In genomic region chr3:55152673-55153334, GRCm38 (mm10) we compare ENCODE assay signal across 9 mouse cellular contexts. TPM values are rescaled to one million over a fixed set of nuclear protein-coding genes. Genes with fewer than 3 reads are reported as not detected.
A peak's percentile ranks its signal among the peaks of the same experiment; 100 is the strongest.
DNase-seq lines count a peak whose midpoint lies in the region; ATAC-seq and TF ChIP-seq lines count a peak whose summit lies in the region.
"Had no signal": no experiment of that assay in that cellular context is flagged by ENCODE, and none has a peak within 500 bp of the region (broad histone marks: within the 10 kb centered on the region; RNA-seq: fewer than 3 reads in every experiment).

No protein-coding gene starts in this region.

- no peak overlapping the region for H3K27ac ChIP-seq in heart, adult 2 months
- H3K27ac ChIP-seq in midbrain, embryonic 14.5 days (replicated peaks; ENCODE audit: low read depth, low read length): no peak overlapping the region
- no peak overlapping the region for H3K27ac ChIP-seq in midbrain, embryonic 10.5 days (replicated peaks)
- H3K27ac ChIP-seq: limb, embryonic 15.5 days had no signal

- no peak for DNase-seq in heart, adult 2 months
- DNase-seq in heart, postnatal 36 days: no peak
- peak; percentile 84 for DNase-seq in midbrain, embryonic 14.5 days
- no peak for DNase-seq in midbrain, embryonic 10.5 days (ENCODE audit: low spot score)
- DNase-seq in urinary bladder, adult 2 months (ENCODE audit: low spot score): no peak
- DNase-seq in gastrocnemius, postnatal 14 days: no peak
- no peak for DNase-seq in cerebellum, adult 11 months

- H3K36me3 ChIP-seq in heart, adult 2 months (ENCODE audit: control insufficient read depth, insufficient read depth, low read length): no peaks in the 10 kb centered on the region
- no peaks in the 10 kb centered on the region for H3K36me3 ChIP-seq in midbrain, embryonic 14.5 days (ENCODE audit: control insufficient read depth, insufficient read depth, low read length)
- H3K36me3 ChIP-seq in midbrain, embryonic 10.5 days: no peaks in the 10 kb centered on the region
- H3K36me3 ChIP-seq: limb, embryonic 15.5 days had no signal

- TF ChIP-seq POLR2A in heart, adult 2 months (IDR thresholded peaks at IDR 0.05; ENCODE audit: insufficient read depth, low read depth, low read length): no peak

- TF ChIP-seq EP300 in heart, adult 2 months (IDR thresholded peaks at IDR 0.05; ENCODE audit: insufficient read depth, low read depth, low read length): no peak

- H3K27me3 ChIP-seq in heart, adult 2 months (ENCODE audit: control insufficient read depth, insufficient read depth, low read length): no peaks in the 10 kb centered on the region
- H3K27me3 ChIP-seq in midbrain, embryonic 14.5 days (ENCODE audit: control insufficient read depth, insufficient read depth, low read length): no peaks in the 10 kb centered on the region
- no peaks in the 10 kb centered on the region for H3K27me3 ChIP-seq in midbrain, embryonic 10.5 days (ENCODE audit: low read depth, poor library complexity, severe bottlenecking)
- H3K27me3 ChIP-seq: limb, embryonic 15.5 days had no signal

- H3K79me2 ChIP-seq in heart, adult 2 months (replicated peaks; ENCODE audit: control insufficient read depth, insufficient read depth, low read length): no peaks in the 10 kb centered on the region

- intact Hi-C loops in heart, adult 2 months (cut with DNase I): loop anchor here (1.0 kb wide), 2 partner anchors 73 to 200 kb away; no protein-coding TSS in a partner anchor
- intact Hi-C loops in heart, postnatal 36 days (cut with DNase I): loop anchor here (1.0 to 5.0 kb wide), 3 partner anchors 73 to 201 kb away; partner anchors contain the start of gene Dclk1
- intact Hi-C loops in gastrocnemius, postnatal 14 days (cut with DNase I; ENCODE audit: low total_unique reads): no loop called here

- no peaks in the 10 kb centered on the region for H3K9me3 ChIP-seq in midbrain, embryonic 14.5 days (ENCODE audit: control insufficient read depth, low read length)
- H3K9me3 ChIP-seq in midbrain, embryonic 10.5 days (replicated peaks): no peaks in the 10 kb centered on the region
- H3K9me3 ChIP-seq: limb, embryonic 15.5 days had no signal

- ATAC-seq in midbrain, embryonic 14.5 days (ENCODE audit: low FRiP score, low TSS enrichment): no peak; the same call in 1 of the 2 replicates
- ATAC-seq in hematopoietic stem cell, adult 5-6 weeks (replicated peaks in 1 of 2; ENCODE audit: insufficient read depth in 1 of 2, low FRiP score in 2 of 2, low TSS enrichment in 1 of 2, low read depth in 1 of 2, poor library complexity in 2 of 2, severe bottlenecking in 2 of 2): peak; percentile 49 to 66; a peak in 2 of 4 replicates

- no peak overlapping the region for H3K4me3 ChIP-seq in heart, adult 2 months
- H3K4me3 ChIP-seq in midbrain, embryonic 14.5 days (replicated peaks; ENCODE audit: low read depth, low read length): no peak overlapping the region
- H3K4me3 ChIP-seq in midbrain, embryonic 10.5 days: no peak overlapping the region
- H3K4me3 ChIP-seq: limb, embryonic 15.5 days had no signal

- no peak overlapping the region for H3K4me2 ChIP-seq in midbrain, embryonic 14.5 days (ENCODE audit: low read length)
- H3K4me2 ChIP-seq: limb, embryonic 15.5 days had no signal

- no peaks in the 10 kb centered on the region for H3K4me1 ChIP-seq in heart, adult 2 months (ENCODE audit: control insufficient read depth, insufficient read depth, low read length)
- H3K4me1 ChIP-seq in midbrain, embryonic 14.5 days (ENCODE audit: control insufficient read depth, insufficient read depth, low read length): 0 out of 2 replicates have a peak, but pooled peaks cover 7% of the 10 kb centered on the region
- H3K4me1 ChIP-seq in midbrain, embryonic 10.5 days: peaks cover 15% of the 10 kb centered on the region

- 61% methylated on average over 6 of the region's 6 CpGs for WGBS in heart, adult 2 months
- WGBS in midbrain, embryonic 14.5 days: 68% methylated on average over 6 of the region's 6 CpGs
- WGBS in midbrain, embryonic 10.5 days: 74% methylated on average over 6 of the region's 6 CpGs

- TF ChIP-seq CTCF in heart, adult 2 months (IDR thresholded peaks at IDR 0.05): peak; percentile 76

- H3K9ac ChIP-seq in heart, adult 2 months (ENCODE audit: low read depth, low read length): no peak overlapping the region
- no peak overlapping the region for H3K9ac ChIP-seq in midbrain, embryonic 14.5 days (replicated peaks; ENCODE audit: low read length)
- H3K9ac ChIP-seq: limb, embryonic 15.5 days had no signal

RNA-seq across cellular contexts. Expression of gene Ccdc169, which starts 15.7 kb away (rescaled TPM):
- total RNA-seq in heart, adult 2 months (2021): not detected
- polyA plus RNA-seq in heart, adult 2 months (2012; rRNA removed): 0.09 TPM in 1 of 2 replicates, not detected in the other
- not detected for total RNA-seq in heart, postnatal 36 days (2021)
- 0.12 TPM in 1 of 2 replicates, not detected in the other for polyA plus RNA-seq in midbrain, embryonic 14.5 days (2014; fragmentation: Nextera tagmentation; extraction: Ambion mirVana)
- 0.10 and 0.25 TPM in 2 replicates for polyA plus RNA-seq in midbrain, embryonic 10.5 days (2016; fragmentation: Nextera tagmentation; extraction: Ambion mirVana)
- total RNA-seq in hematopoietic stem cell, adult 5-6 weeks (2017): 0.63 TPM in 1 of 2 replicates, not detected in the other
- polyA plus RNA-seq in urinary bladder, adult 2 months (2012; rRNA removed): 0.04 TPM in 2 replicates
- total RNA-seq in gastrocnemius, postnatal 14 days (2021): not detected

RNA-seq across cellular contexts. Expression of gene Sohlh2, which starts 29.0 kb away (rescaled TPM):
- not detected for total RNA-seq in heart, adult 2 months (2021)
- not detected in 2 replicates for polyA plus RNA-seq in heart, adult 2 months (2012; rRNA removed)
- not detected for total RNA-seq in heart, postnatal 36 days (2021)
- polyA plus RNA-seq in midbrain, embryonic 14.5 days (2014; fragmentation: Nextera tagmentation; extraction: Ambion mirVana): not detected in 2 replicates
- 0.05 TPM in 1 of 2 replicates, not detected in the other for polyA plus RNA-seq in midbrain, embryonic 10.5 days (2016; fragmentation: Nextera tagmentation; extraction: Ambion mirVana)
- not detected in 2 replicates for total RNA-seq in hematopoietic stem cell, adult 5-6 weeks (2017)
- polyA plus RNA-seq in urinary bladder, adult 2 months (2012; rRNA removed): 0.03 TPM in 1 of 2 replicates, not detected in the other
- not detected for total RNA-seq in gastrocnemius, postnatal 14 days (2021)

RNA-seq across cellular contexts. Expression of gene Spg20, which starts 40.9 kb away (rescaled TPM):
- total RNA-seq in heart, adult 2 months (2021): 10 to 100 TPM; 45.1 to 45.7 TPM
- polyA plus RNA-seq in heart, adult 2 months (2012; rRNA removed): 11.9 and 19.2 TPM in 2 replicates
- 10 to 100 TPM; 40.3 to 40.9 TPM for total RNA-seq in heart, postnatal 36 days (2021)
- 11.8 and 16.4 TPM in 2 replicates for polyA plus RNA-seq in midbrain, embryonic 14.5 days (2014; fragmentation: Nextera tagmentation; extraction: Ambion mirVana)
- 50.5 and 51.6 TPM in 2 replicates for polyA plus RNA-seq in midbrain, embryonic 10.5 days (2016; fragmentation: Nextera tagmentation; extraction: Ambion mirVana)
- total RNA-seq in hematopoietic stem cell, adult 5-6 weeks (2017): 40.2 and 48.3 TPM in 2 replicates
- polyA plus RNA-seq in urinary bladder, adult 2 months (2012; rRNA removed): 14.3 and 17.9 TPM in 2 replicates
- 10 to 100 TPM; 28.4 to 30.5 TPM for total RNA-seq in gastrocnemius, postnatal 14 days (2021)
